Mouse (Mus musculus) myocyte (in vitro differentiated cells): ENCODE measurements around the gene Vmn1r30. TPM values are rescaled to one million over a fixed set of nuclear protein-coding genes. Genes with fewer than 3 reads are reported as not detected.

Experiments used
- H3K27me3 ChIP-seq: one replicate; pipeline ENCODE4 v1.6.1; 2011; ENCODE audit not compliant: control insufficient read depth, insufficient read depth, insufficient read length
- H3K36me3 ChIP-seq: one replicate; pipeline ENCODE4 v1.6.1; 2011; ENCODE audit not compliant: control insufficient read depth, insufficient read depth
- H3K4me2 ChIP-seq: one replicate; pipeline ENCODE4 v1.6.1; 2011; ENCODE audit warnings: low read depth, control low read depth
- H3K4me3 ChIP-seq: one replicate; pipeline ENCODE4 v1.5.1; 2011; ENCODE audit warnings: mild to moderate bottlenecking, control low read depth, moderate library complexity
- H3K79me2 ChIP-seq: one replicate; pipeline ENCODE4 v1.6.1; 2011; ENCODE audit not compliant: control insufficient read depth, insufficient read depth
- H3ac ChIP-seq: one replicate; pipeline ENCODE4 v1.6.1; 2011; ENCODE audit not compliant: control insufficient read depth, insufficient read length
- CEBPB ChIP-seq: IDR thresholded peaks from 2 replicates; pipeline ENCODE4 v1.6.1; 2011; ENCODE audit warnings: mild to moderate bottlenecking, moderate library complexity; ENCODE audit not compliant: poor library complexity, insufficient read depth, severe bottlenecking
- E2F4 ChIP-seq: IDR thresholded peaks from one replicate; pipeline ENCODE4 v1.6.1; 2011; ENCODE audit warnings: mild to moderate bottlenecking, control low read depth, moderate library complexity; ENCODE audit not compliant: insufficient read depth
- MAX ChIP-seq: IDR thresholded peaks from one replicate; pipeline ENCODE4 v1.6.1; 2011; ENCODE audit warnings: low read depth, mild to moderate bottlenecking, control low read depth
- MYOD1 ChIP-seq, 3 experiments: IDR thresholded peaks; one replicate each; pipeline ENCODE4 v1.6.1; 2011; ENCODE audit warnings: control low read depth in 2 of 3, low read depth in 2 of 3, mild to moderate bottlenecking in 2 of 3, moderate library complexity in 1 of 3; ENCODE audit not compliant: insufficient read length in 2 of 3, control insufficient read depth in 1 of 3
- MYOG ChIP-seq, 3 experiments: IDR thresholded peaks; one replicate each; pipeline ENCODE4 v1.6.1; 2011; ENCODE audit warnings: control low read depth in 2 of 3, low read depth in 2 of 3, mild to moderate bottlenecking in 2 of 3; ENCODE audit not compliant: insufficient read length in 2 of 3, control insufficient read depth in 1 of 3, insufficient read depth in 1 of 3
- POLR2A ChIP-seq: IDR thresholded peaks from one replicate; pipeline ENCODE4 v1.6.1; 2011; ENCODE audit warnings: low read depth, mild to moderate bottlenecking, control low read depth, moderate library complexity; ENCODE audit not compliant: insufficient read length
- POLR2AphosphoS2 ChIP-seq: IDR thresholded peaks from one replicate; pipeline ENCODE4 v1.6.1; 2011; ENCODE audit warnings: low read depth, control low read depth; ENCODE audit not compliant: insufficient read length
- REST ChIP-seq: IDR thresholded peaks from one replicate; pipeline ENCODE4 v1.6.1; 2011; ENCODE audit warnings: mild to moderate bottlenecking, control low read depth, moderate library complexity; ENCODE audit not compliant: insufficient read depth, insufficient read length
- SRF ChIP-seq: IDR thresholded peaks from one replicate; pipeline ENCODE4 v1.6.1; 2011; ENCODE audit warnings: low read depth; ENCODE audit not compliant: control insufficient read depth, insufficient read length
- TCF12 ChIP-seq: IDR thresholded peaks from one replicate; pipeline ENCODE4 v1.6.1; 2011; ENCODE audit warnings: mild to moderate bottlenecking, control low read depth; ENCODE audit not compliant: poor library complexity, insufficient read depth, severe bottlenecking
- TCF3 ChIP-seq: IDR thresholded peaks from one replicate; pipeline ENCODE4 v1.6.1; 2011; ENCODE audit warnings: low read depth, control low read depth; ENCODE audit not compliant: insufficient read length
- USF1 ChIP-seq: IDR thresholded peaks from one replicate; pipeline ENCODE4 v1.6.1; 2011; ENCODE audit warnings: low read depth, mild to moderate bottlenecking, control low read depth, moderate library complexity
- polyA plus RNA-seq: library from polyadenylated mRNA; unstranded; fragments of >200 nt; fragmentation: generic; extraction: Trizol; gene quantifications from one replicate; pipeline ENCODE4 v1.2.1, GENCODE M21; 2012; ENCODE audit warnings: missing spikeins

Vmn1r30 gene
- polyA plus RNA-seq = not detected

DNA sequence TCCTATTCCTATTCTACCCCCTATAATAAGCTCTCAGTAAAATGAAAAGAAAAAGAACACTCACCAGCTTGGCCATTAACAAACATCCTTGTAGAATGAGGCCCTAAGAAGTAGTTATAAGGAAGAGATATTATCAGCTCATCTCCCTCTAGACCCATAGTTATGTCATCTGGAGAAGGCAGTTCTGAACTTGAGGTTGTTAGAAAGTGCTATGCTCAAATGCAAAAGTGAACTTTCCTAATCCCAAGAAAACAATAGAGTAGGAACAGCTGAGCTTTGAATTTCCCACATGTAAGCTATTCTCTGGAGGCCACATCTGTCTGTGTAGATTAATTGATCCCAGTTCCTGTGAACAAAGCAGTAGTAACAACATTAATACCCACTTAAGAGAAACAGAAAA is at the start of gene Vmn1r30:
Gene Vmn1r30, minus strand, starts transcription at position 101 of the 400 bp plus-strand sequence.
- H3K36me3 ChIP-seq = no peaks in the 10 kb centered on the region
- no peaks in the 10 kb centered on the region for H3K79me2 ChIP-seq
- no peaks in the 10 kb centered on the region for H3K27me3 ChIP-seq
- no peak within 1 kb of the TSS for H3ac ChIP-seq
- H3K4me3 ChIP-seq = no peak within 1 kb of the TSS
- H3K4me2 ChIP-seq = no peak within 1 kb of the TSS
- TF ChIP-seq USF1 (no peak), MAX (no peak), POLR2AphosphoS2 (no peak), E2F4 (no peak), TCF12 (no peak), REST (no peak), MYOG (IDR thresholded peaks at IDR 0.05; ENCODE audit: control insufficient read depth in 1 of 3, insufficient read depth in 1 of 3, insufficient read length in 2 of 3, low read depth in 2 of 3) (no peak), TCF3 (no peak), CEBPB (no peak), POLR2A (no peak)

DNA sequence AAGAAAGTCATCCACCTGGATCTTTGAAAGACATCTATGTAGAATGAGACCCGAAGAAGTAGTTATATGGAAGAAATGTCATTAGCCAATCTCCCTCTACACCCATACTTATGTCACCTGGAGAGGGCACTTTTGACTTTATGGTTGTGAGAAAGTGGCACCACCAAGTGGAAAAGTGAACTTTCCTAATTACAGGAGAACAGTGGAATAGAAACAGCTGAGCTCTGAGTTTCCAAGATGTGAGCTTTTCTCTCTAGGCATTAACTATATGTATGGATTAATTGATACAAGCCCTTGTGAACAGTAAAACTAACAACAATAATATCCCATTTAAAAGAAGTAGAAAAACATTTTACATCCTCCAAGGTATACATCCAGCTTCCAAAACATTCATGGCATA is 32.0 kb upstream of the Vmn1r30 start, which contains the start of gene Vmn1r31:
Gene Vmn1r31, minus strand, starts transcription at position 101 of the 400 bp plus-strand sequence.
- Histone ChIP-seq H3K4me3 (no peak within 1 kb of the TSS), H3K4me2 (no peak within 1 kb of the TSS), H3K79me2 (no peaks in the 10 kb centered on the region), H3K27me3 (no peaks in the 10 kb centered on the region), H3K36me3 (no peaks in the 10 kb centered on the region), H3ac (no peak within 1 kb of the TSS)
- TF ChIP-seq USF1 = no peak
- no peak for TF ChIP-seq TCF12
- TF ChIP-seq TCF3 = no peak
- no peak for TF ChIP-seq POLR2AphosphoS2
- TF ChIP-seq REST = no peak
- TF ChIP-seq MYOD1 (IDR thresholded peaks at IDR 0.05; ENCODE audit: control insufficient read depth in 1 of 3, insufficient read length in 2 of 3, low read depth in 2 of 3) = no peak
- no peak for TF ChIP-seq POLR2A
- TF ChIP-seq MYOG (IDR thresholded peaks at IDR 0.05; ENCODE audit: control insufficient read depth in 1 of 3, insufficient read depth in 1 of 3, insufficient read length in 2 of 3, low read depth in 2 of 3) = no peak
- no peak for TF ChIP-seq SRF
- TF ChIP-seq CEBPB = no peak
- TF ChIP-seq MAX = no peak
- TF ChIP-seq E2F4 = no peak

Other genes with a start within 250 kb of the Vmn1r30 start
- gene Vmn1r27, start 224.6 kb downstream of the Vmn1r30 start, polyA plus RNA-seq = not detected
- gene Vmn1r28, start 181.3 kb downstream of the Vmn1r30 start, polyA plus RNA-seq = not detected
- not detected for gene Vmn1r29, start 141.8 kb downstream of the Vmn1r30 start, polyA plus RNA-seq
- gene Vmn1r31, start 31.9 kb upstream of the Vmn1r30 start, polyA plus RNA-seq = not detected
- 25.0 TPM for gene Abcg2, start 141.1 kb upstream of the Vmn1r30 start, polyA plus RNA-seq